Mouse (Mus musculus): ENCODE measurements at regions not wholly inside any gene's neighbourhood (a gene's known extent, or its start where the extent isn't known, plus 50 kb on each side); places are given as distances from the start of the nearest gene placed in this dataset.
A peak's percentile ranks its signal among the peaks of the same experiment; 100 is the strongest.

GRCm38 (mm10) chr14:101382838-101383237 lies 182.7 kb upstream of the Prr30 start:
- no peak overlapping the region for H3K4me3 ChIP-seq
- no peaks in the 10 kb centered on the region for H3K9me3 ChIP-seq (replicated peaks)
- H3K27ac ChIP-seq (replicated peaks) = no peak overlapping the region
- no peaks in the 10 kb centered on the region for H3K27me3 ChIP-seq (ENCODE audit: low read depth, poor library complexity, severe bottlenecking)
- DNase-seq (ENCODE audit: low spot score) = peak; percentile 17
- WGBS = 77% methylated on average over 6 of the region's 6 CpGs
- no peaks in the 10 kb centered on the region for H3K36me3 ChIP-seq
- H3K4me1 ChIP-seq = peaks cover 14% of the 10 kb centered on the region

- DNase-seq (ENCODE audit: low spot score) = no peak
- Histone ChIP-seq H3K4me1 (peaks cover 14% of the 10 kb centered on the region), H3K4me3 (no peak overlapping the region), H3K27ac (replicated peaks) (no peak overlapping the region), H3K36me3 (no peaks in the 10 kb centered on the region), H3K9me3 (replicated peaks) (no peaks in the 10 kb centered on the region), H3K27me3 (ENCODE audit: low read depth, poor library complexity, severe bottlenecking) (no peaks in the 10 kb centered on the region; the same call in 1 of the 2 replicates)
- WGBS = 86% methylated on average over 2 of the region's 2 CpGs
Observed at GRCm38 (mm10) chr14:101381943-101382342, 181.8 kb upstream of the Prr30 start.

- Histone ChIP-seq H3K9me3 (replicated peaks) (no peaks in the 10 kb centered on the region), H3K4me1 (peaks cover 19% of the 10 kb centered on the region), H3K27me3 (ENCODE audit: low read depth, poor library complexity, severe bottlenecking) (no peaks in the 10 kb centered on the region; the same call in 1 of the 2 replicates), H3K36me3 (no peaks in the 10 kb centered on the region), H3K4me3 (peak overlapping the region; percentile 40; the same call in 1 of the 2 replicates), H3K27ac (replicated peaks) (peak overlapping the region; percentile 75)
- 45% methylated on average over 4 of the region's 4 CpGs for WGBS
- no peak for DNase-seq (ENCODE audit: low spot score)
Observed at GRCm38 (mm10) chr14:101379663-101380006, 179.5 kb upstream of the Prr30 start.

- H3K27ac ChIP-seq (replicated peaks) = peak overlapping the region; percentile 75
- DNase-seq (ENCODE audit: low spot score) = peak; percentile 80
- WGBS = 26% methylated on average over 21 of the region's 21 CpGs
- H3K4me1 ChIP-seq = peaks cover 19% of the 10 kb centered on the region
- no peaks in the 10 kb centered on the region; the same call in 1 of the 2 replicates for H3K27me3 ChIP-seq (ENCODE audit: low read depth, poor library complexity, severe bottlenecking)
- H3K4me3 ChIP-seq = peak overlapping the region; percentile 40
- no peaks in the 10 kb centered on the region for H3K36me3 ChIP-seq
- no peaks in the 10 kb centered on the region for H3K9me3 ChIP-seq (replicated peaks)
Observed at GRCm38 (mm10) chr14:101378965-101379662, 179.0 kb upstream of the Prr30 start.

GRCm38 (mm10) chr14:101378545-101378944 lies 178.4 kb upstream of the Prr30 start:
- Histone ChIP-seq H3K27me3 (ENCODE audit: low read depth, poor library complexity, severe bottlenecking) (no peaks in the 10 kb centered on the region; the same call in 1 of the 2 replicates), H3K27ac (replicated peaks) (0 out of 2 replicates have a peak overlapping the region, but pooled peaks have one; percentile 17), H3K4me1 (peaks cover 19% of the 10 kb centered on the region), H3K36me3 (no peaks in the 10 kb centered on the region), H3K4me3 (no peak overlapping the region), H3K9me3 (replicated peaks) (no peaks in the 10 kb centered on the region)
- 70% methylated on average over 8 of the region's 8 CpGs for WGBS
- no peak for DNase-seq (ENCODE audit: low spot score)

GRCm38 (mm10) chr14:101376690-101377089 lies 176.6 kb upstream of the Prr30 start:
- Histone ChIP-seq H3K9me3 (replicated peaks) (no peaks in the 10 kb centered on the region), H3K4me1 (peaks cover 19% of the 10 kb centered on the region), H3K36me3 (no peaks in the 10 kb centered on the region), H3K27ac (replicated peaks) (no peak overlapping the region), H3K4me3 (no peak overlapping the region), H3K27me3 (ENCODE audit: low read depth, poor library complexity, severe bottlenecking) (no peaks in the 10 kb centered on the region; the same call in 1 of the 2 replicates)
- 77% methylated on average over 1 of the region's 1 CpGs for WGBS
- DNase-seq (ENCODE audit: low spot score) = no peak

- 67% methylated on average over 6 of the region's 6 CpGs for WGBS
- Histone ChIP-seq H3K4me3 (no peak overlapping the region), H3K27ac (replicated peaks) (no peak overlapping the region), H3K4me1 (peaks cover 19% of the 10 kb centered on the region), H3K9me3 (replicated peaks) (no peaks in the 10 kb centered on the region), H3K27me3 (ENCODE audit: low read depth, poor library complexity, severe bottlenecking) (no peaks in the 10 kb centered on the region; the same call in 1 of the 2 replicates), H3K36me3 (no peaks in the 10 kb centered on the region)
- no peak for DNase-seq (ENCODE audit: low spot score)
Observed at GRCm38 (mm10) chr14:101375833-101376232, 175.7 kb upstream of the Prr30 start.

- DNase-seq (ENCODE audit: low spot score) = no peak
- no peak overlapping the region for H3K27ac ChIP-seq (replicated peaks)
- WGBS = 85% methylated on average over 4 of the region's 4 CpGs
Observed at GRCm38 (mm10) chr14:101373864-101374263, 173.7 kb upstream of the Prr30 start.

GRCm38 (mm10) chr14:101359860-101360259 lies 159.7 kb upstream of the Prr30 start:
- WGBS = 72% methylated on average over 2 of the region's 2 CpGs
- no peak for DNase-seq (ENCODE audit: low spot score)
- Histone ChIP-seq H3K36me3 (no peaks in the 10 kb centered on the region), H3K27ac (replicated peaks) (no peak overlapping the region), H3K4me1 (no peaks in the 10 kb centered on the region), H3K27me3 (ENCODE audit: low read depth, poor library complexity, severe bottlenecking) (no peaks in the 10 kb centered on the region), H3K4me3 (no peak overlapping the region), H3K9me3 (replicated peaks) (no peaks in the 10 kb centered on the region)

More at GRCm38 (mm10) chr14:101373864-101374263, 173.7 kb upstream of the Prr30 start:
- Histone ChIP-seq H3K4me3 (no peak overlapping the region), H3K4me1 (peaks cover 11% of the 10 kb centered on the region), H3K9me3 (replicated peaks) (no peaks in the 10 kb centered on the region), H3K27me3 (ENCODE audit: low read depth, poor library complexity, severe bottlenecking) (no peaks in the 10 kb centered on the region; the same call in 1 of the 2 replicates), H3K36me3 (no peaks in the 10 kb centered on the region)

GRCm38 (mm10) chr14:101353009-101353378 lies 152.9 kb upstream of the Prr30 start:
- Histone ChIP-seq H3K4me3 (no peak overlapping the region), H3K36me3 (no peaks in the 10 kb centered on the region), H3K27ac (replicated peaks) (peak overlapping the region; percentile 73), H3K27me3 (ENCODE audit: low read depth, poor library complexity, severe bottlenecking) (no peaks in the 10 kb centered on the region), H3K9me3 (replicated peaks) (no peaks in the 10 kb centered on the region), H3K4me1 (peaks cover 25% of the 10 kb centered on the region)
- WGBS = 47% methylated on average over 3 of the region's 3 CpGs
- DNase-seq (ENCODE audit: low spot score) = no peak

- Histone ChIP-seq H3K9me3 (replicated peaks) (no peaks in the 10 kb centered on the region), H3K36me3 (no peaks in the 10 kb centered on the region), H3K27ac (replicated peaks) (peak overlapping the region; percentile 73), H3K27me3 (ENCODE audit: low read depth, poor library complexity, severe bottlenecking) (no peaks in the 10 kb centered on the region), H3K4me3 (no peak overlapping the region; the same call in 1 of the 2 replicates), H3K4me1 (peaks cover 25% of the 10 kb centered on the region)
- peak; percentile 78 for DNase-seq (ENCODE audit: low spot score)
- 12% methylated on average over 6 of the region's 6 CpGs for WGBS
Observed at GRCm38 (mm10) chr14:101352046-101353008, 152.2 kb upstream of the Prr30 start.

GRCm38 (mm10) chr14:101340331-101340730 lies 140.2 kb upstream of the Prr30 start:
- H3K4me3 ChIP-seq = no peak overlapping the region
- no peaks in the 10 kb centered on the region for H3K9me3 ChIP-seq (replicated peaks)
- H3K36me3 ChIP-seq = no peaks in the 10 kb centered on the region
- no peak for DNase-seq (ENCODE audit: low spot score)
- no peak overlapping the region for H3K27ac ChIP-seq (replicated peaks)
- 93% methylated on average over 1 of the region's 1 CpGs for WGBS
- H3K27me3 ChIP-seq (ENCODE audit: low read depth, poor library complexity, severe bottlenecking) = no peaks in the 10 kb centered on the region
- H3K4me1 ChIP-seq = no peaks in the 10 kb centered on the region

Data from midbrain, embryonic 10.5 days (tissue).